Mouse (Mus musculus) spleen, postnatal 0 days (tissue): Measurements from ENCODE around the gene Psmd12. TPM values are rescaled to one million over a fixed set of nuclear protein-coding genes. Genes with fewer than 3 reads are reported as not detected.

ENCODE experiments used
- polyA plus RNA-seq: library from polyadenylated mRNA; unstranded; fragments of >200 nt; fragmentation: Nextera tagmentation; extraction: Ambion mirVana; gene quantifications from 2 replicates; pipeline ENCODE4 v1.2.1, GENCODE M21; 2015

Gene Psmd12
- 97.9 and 98.8 TPM in 2 replicates for polyA plus RNA-seq

GRCm38 (mm10) chr11:107479053-107479861, at the start of gene Psmd12:
Gene Psmd12 (plus strand): TSS chr11:107479484.

GRCm38 (mm10) chr11:107470521-107471041, 8.7 kb upstream of the Psmd12 start, which contains the start of gene Pitpnc1:
Gene Pitpnc1 (minus strand): TSS chr11:107470699.

GRCm38 (mm10) chr11:107547351-107548203, 68.3 kb downstream of the Psmd12 start, which contains the start of gene Helz:
Gene Helz (plus strand): TSS chr11:107547930.

Other genes starting within 250 kb of the Psmd12 start
- 13.2 and 14.5 TPM in 2 replicates for gene Pitpnc1, start 8.8 kb upstream of the Psmd12 start, polyA plus RNA-seq
- gene Helz, start 68.4 kb downstream of the Psmd12 start, polyA plus RNA-seq, result 6.8 and 8.4 TPM in 2 replicates
- not detected in 2 replicates for gene Cacng1, start 237.0 kb downstream of the Psmd12 start, polyA plus RNA-seq